Mouse (Mus musculus) lung, postnatal 36 days (tissue): Measurements from ENCODE around the gene Ngef.
A peak's percentile ranks its signal among the peaks of the same experiment; 100 is the strongest.

Source experiments
- DNase-seq: peaks from one replicate; pipeline ENCODE4 v3.0.0; 2022; ENCODE audit warnings: mixed read lengths

Ngef gene

DNA sequence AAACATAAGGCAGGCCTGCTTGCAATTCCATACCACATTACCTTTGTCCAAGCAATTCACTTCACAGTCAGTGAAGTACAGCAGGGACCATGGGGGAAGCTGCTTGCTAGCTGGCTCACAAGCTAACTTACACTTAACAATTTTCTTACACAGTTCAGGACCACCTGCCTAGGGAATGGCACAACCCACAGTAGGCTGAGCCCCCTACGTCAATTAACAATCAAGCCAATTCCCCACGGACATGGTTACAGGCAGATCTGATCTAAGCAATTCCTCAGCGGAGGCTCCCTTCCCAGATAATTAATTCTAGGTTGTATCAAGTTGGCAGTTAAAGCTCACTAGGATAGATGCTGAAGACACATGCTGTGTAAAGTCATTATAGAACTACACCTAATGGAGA is 10.7 kb downstream of the Ngef start:
- no peak for DNase-seq

GRCm38 (mm10) chr1:87553586-87553985 is 20.1 kb downstream of the Ngef start:
- DNase-seq = no peak

- DNase-seq = peak; percentile 16
These were observed 22.7 kb downstream of the Ngef start for GRCm38 (mm10) chr1:87551008-87551407.

GRCm38 (mm10) chr1:87541614-87542013 is 32.1 kb downstream of the Ngef start:
- DNase-seq = peak; percentile 88

GRCm38 (mm10) chr1:87537008-87537407 is 36.7 kb downstream of the Ngef start:
- no peak for DNase-seq

DNA sequence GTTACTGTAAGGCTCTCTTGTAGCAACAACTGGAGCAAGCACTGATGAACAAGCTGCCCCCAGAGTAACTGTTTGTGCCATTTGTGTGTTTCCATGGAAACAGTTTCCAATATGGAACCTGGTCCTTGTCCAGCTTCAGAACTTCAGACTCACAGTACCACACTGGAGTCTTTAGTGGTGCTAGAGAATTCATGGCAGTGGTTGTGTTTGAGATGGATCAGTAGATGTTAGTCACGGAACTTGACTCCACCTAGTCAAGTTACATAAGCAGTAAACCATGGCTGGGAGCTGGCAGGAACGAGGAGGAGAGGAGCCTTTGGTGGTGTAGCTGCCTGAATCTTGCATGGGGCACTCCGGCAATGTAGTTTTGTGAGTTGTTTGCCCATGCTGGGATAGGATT is 39.6 kb downstream of the Ngef start:
- DNase-seq = no peak

DNA sequence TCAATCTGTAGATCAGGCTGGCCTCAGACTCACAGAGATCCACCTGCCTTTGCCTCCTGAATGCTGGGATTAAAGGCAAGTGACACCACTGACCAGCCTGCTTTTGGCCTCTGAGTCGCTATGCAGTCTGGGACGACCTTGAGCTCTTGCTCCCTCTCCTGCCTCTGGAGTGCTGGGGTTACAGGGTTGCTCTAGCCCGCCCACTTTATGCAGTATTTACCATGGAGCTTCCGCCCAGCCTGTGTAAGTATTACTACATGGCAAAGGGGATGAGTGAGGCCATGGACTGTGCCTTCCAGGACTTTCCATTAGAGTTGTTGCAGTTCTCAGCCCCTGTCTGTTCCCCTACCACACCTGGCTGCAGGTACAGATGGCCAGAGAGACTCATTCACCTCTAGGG is 41.3 kb downstream of the Ngef start:
- no peak for DNase-seq

DNA sequence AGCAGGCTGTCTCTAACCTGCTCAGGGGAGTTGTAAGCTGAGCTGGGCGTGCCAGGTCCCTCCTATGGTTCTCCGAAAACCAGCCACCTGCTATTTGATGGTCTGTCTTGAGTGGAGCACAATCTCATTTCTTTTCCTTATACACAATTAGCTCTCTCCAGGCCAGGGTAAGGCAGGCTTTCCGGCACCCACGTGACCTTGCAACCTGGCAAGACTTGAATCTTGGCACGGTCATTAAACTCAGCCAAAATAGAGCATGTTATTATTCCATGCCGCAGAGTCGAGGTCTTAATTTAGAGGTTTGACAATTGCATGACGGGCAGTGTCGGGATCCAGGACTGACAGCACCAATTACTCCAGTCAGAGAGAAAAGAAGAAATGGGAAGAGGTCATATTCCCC is 46.5 kb downstream of the Ngef start:
- no peak for DNase-seq

GRCm38 (mm10) chr1:87525041-87525440 is 48.6 kb downstream of the Ngef start:
- no peak for DNase-seq

DNA sequence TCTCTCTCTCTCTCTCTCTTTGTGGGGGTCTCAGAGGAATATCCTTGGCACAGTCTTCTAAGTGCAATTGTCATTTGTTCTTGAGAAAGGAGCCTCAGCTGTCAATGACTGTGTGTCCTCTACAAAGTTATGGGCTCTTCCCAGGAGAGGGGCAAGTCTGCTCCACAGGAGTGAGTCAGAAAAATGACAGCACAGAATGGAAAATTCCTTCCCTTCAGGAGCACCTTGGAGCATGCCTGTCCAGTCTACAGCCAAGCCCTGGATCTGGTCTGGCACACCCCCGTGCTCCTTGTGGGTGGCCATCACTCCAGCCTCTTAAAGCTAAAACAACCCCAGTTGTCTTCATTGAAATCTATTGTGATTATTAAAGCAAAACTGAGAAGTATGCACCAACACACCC is 52.1 kb downstream of the Ngef start:
- DNase-seq = peak; percentile 24

GRCm38 (mm10) chr1:87520467-87520866 is 53.2 kb downstream of the Ngef start:
- DNase-seq = no peak

GRCm38 (mm10) chr1:87510845-87511244 is 62.8 kb downstream of the Ngef start:
- DNase-seq = no peak

GRCm38 (mm10) chr1:87510166-87510691 is 63.4 kb downstream of the Ngef start:
- peak; percentile 5 for DNase-seq

DNA sequence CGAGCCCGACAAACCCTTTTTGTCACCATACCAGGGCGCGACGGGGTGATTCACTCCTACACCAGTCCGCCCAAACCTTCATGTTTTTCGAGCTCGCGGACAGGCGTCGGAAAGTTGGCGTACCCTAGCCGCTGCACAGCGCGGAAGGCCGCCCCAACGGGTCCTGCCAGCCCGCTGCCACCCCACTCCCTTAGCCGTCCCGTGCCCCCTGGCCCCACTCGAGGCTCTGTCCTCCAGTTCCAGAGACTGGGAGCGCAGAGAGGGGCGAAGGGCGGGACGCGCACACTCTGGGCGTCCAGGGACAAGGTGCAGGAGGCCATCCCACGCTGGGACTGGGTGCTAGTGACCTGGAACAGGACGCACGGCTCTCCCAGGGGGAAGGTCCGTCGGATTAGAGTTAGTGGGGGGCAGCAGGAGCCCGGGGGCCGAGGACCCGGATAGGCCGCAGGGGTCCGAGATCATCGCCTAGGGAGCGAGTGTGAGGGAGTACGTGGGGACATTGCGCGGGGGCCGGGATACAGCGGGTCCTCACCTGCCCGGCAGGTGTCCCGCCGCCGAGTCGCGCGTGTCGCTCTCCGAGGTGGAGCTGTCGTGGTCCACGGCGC is 64.0 kb downstream of the Ngef start, which contains the start of gene Neu2:
TSS of gene Neu2 (plus strand) at position 329 of the 605 bp plus-strand sequence.
- no peak for DNase-seq

- DNase-seq = no peak
These were observed 64.8 kb downstream of the Ngef start for GRCm38 (mm10) chr1:87508591-87509560.

GRCm38 (mm10) chr1:87507857-87508256 is 65.8 kb downstream of the Ngef start:
- DNase-seq = no peak

DNA sequence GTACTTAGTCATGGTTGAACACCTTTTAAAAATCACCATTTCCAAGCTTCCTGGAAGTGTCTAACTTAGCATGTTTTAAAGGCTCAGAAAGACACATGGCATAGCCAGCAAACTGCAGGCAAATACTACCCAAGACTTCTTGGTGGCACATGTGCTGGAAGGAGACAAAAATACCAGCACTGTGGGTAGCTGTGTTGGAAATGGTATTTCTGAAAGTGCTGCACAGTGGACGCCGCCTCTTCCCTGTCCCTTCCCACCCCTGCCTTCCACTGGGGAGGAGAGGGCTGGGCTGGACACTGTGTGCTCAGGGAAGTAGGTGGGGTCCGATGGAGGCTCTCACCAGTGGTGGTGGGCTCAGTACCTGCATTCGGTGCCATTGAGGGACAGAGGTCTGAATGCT is 68.1 kb downstream of the Ngef start:
- no peak for DNase-seq

DNA sequence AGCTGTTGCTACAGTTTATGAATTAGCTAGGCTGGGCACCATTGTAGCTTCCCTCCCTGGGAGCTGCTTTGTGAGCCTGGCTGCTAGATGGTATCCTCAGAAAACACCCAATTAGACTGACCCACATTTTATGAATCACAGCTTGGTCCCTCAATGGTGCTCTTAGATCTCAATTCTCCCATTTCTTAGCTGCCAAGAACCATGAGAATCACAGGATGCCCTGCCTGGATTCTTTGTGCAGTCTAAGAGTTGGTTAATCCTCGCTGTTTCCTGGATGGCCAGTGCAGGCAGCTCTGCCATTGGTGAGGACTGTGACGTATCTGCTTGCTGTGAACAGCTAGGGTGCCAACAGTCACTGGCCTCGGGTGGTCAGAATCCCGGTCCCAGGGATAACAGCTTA is 80.1 kb downstream of the Ngef start:
- DNase-seq = no peak

- DNase-seq = no peak
These were observed 81.4 kb downstream of the Ngef start for GRCm38 (mm10) chr1:87492285-87492684.

- no peak for DNase-seq
These were observed 87.3 kb downstream of the Ngef start for GRCm38 (mm10) chr1:87486386-87486785.

GRCm38 (mm10) chr1:87482546-87482945 is 91.1 kb downstream of the Ngef start:
- no peak for DNase-seq

DNA sequence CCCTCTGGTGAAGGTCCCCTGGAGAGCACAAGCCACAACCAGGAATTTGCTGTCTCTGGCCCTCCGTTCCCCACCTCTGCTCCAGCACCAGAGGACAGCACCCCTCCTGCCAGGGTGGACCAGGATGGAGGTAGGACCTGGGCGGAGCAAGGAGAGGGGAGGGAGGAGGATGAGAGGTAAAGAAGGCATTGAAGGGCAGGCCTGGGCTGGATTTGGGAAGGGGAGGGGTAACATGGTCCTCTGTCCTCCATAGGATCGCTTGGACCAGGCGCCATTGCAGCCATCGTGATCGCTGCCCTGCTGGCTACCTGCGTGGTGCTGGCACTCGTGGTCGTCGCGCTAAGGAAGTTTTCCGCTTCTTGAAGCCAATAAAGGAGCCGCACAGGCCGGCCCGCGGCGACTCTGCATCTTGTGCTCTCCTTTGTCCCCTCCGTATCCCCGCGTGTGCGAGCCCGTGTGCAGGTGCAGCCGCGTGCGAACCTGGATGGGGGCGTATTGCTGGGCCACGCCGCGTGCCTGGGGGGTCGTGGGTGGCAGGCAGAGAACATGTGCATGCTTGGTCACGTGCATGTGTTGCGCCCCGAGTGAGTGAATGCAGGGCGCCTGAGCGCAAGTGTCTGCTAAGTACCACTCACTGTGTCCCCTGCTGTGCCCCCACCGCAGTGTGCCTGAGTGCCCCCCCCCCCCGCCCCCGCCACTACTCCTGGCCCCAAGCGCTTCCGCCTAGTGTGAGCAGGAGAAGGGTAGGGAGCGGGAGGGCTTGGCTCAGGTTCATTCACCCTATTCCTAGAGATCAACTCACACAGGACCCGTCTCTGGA is 98.4 kb downstream of the Ngef start:
- DNase-seq = no peak

DNA sequence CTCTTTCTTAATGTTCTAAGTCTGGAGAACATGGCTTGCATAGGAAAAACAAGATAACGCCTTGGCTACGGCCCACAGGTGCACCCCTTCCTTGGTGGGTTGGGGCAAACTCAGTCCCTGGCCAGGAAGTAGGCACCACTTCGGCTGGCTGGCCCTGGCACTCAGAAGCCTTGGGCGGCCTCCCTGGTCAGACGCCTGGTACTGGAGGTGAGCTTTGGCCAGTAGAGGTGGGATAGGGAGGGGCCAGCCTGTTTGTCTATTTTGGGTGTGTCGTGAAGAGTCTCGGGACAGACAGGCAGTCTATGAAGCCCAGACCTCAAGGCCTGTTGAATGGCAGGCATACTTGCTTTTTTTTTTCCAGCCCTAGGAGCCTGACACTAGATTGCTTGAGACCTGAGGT is 101.1 kb downstream of the Ngef start:
- peak; percentile 17 for DNase-seq
